Mouse (Mus musculus) megakaryocyte, embryonic 14.5 days (primary cell): ENCODE data around the gene Sergef. TPM values are rescaled to one million over a fixed set of nuclear protein-coding genes. Genes with fewer than 3 reads are reported as not detected.
A peak's percentile ranks its signal among the peaks of the same experiment; 100 is the strongest.

Experiments used
- H3K27me3 ChIP-seq: replicated peaks from 2 replicates; pipeline ENCODE3; 2012; ENCODE audit warnings: inconsistent platforms
- H3K36me3 ChIP-seq: replicated peaks from 2 replicates; pipeline ENCODE3; 2012; ENCODE audit warnings: low read length, inconsistent platforms, mixed read lengths
- H3K4me1 ChIP-seq: 2 replicates; pipeline ENCODE4 v1.6.1; 2012; ENCODE audit warnings: inconsistent platforms
- H3K4me3 ChIP-seq: replicated peaks from 2 replicates; pipeline ENCODE3; 2012; ENCODE audit warnings: moderate library complexity, mild to moderate bottlenecking, inconsistent platforms
- H3K9me3 ChIP-seq: 2 replicates; pipeline ENCODE4 v1.6.1; 2012; ENCODE audit warnings: inconsistent platforms
- FLI1 ChIP-seq: IDR thresholded peaks from 2 replicates; pipeline ENCODE4 v1.6.1; 2012; ENCODE audit warnings: low read length, inconsistent platforms, mixed read lengths
- GATA1 ChIP-seq: IDR thresholded peaks from 3 replicates; pipeline ENCODE4 v1.6.1; 2012; ENCODE audit warnings: mixed read lengths, low read length, inconsistent platforms, borderline replicate concordance
- polyA plus RNA-seq: library from polyadenylated mRNA; stranded (reverse); fragments of >175 nt; gene quantifications from 2 replicates; pipeline ENCODE4 v1.2.3, GENCODE M21; 2012; ENCODE audit warnings: low replicate concordance; ENCODE audit not compliant: insufficient read depth

Gene Sergef
- polyA plus RNA-seq, 1 experiment: 2.4 TPM

GRCm38 (mm10) chr7:46623979-46624378 is 15.6 kb downstream of the Sergef start:
- H3K9me3 ChIP-seq: no peaks in the 10 kb centered on the region
- peaks cover 18% of the 10 kb centered on the region; the same call in 1 of the 2 replicates for H3K4me1 ChIP-seq
- TF ChIP-seq GATA1 (no peak), FLI1 (no peak)
- no peak overlapping the region for H3K4me3 ChIP-seq
- peaks cover 38% of the 10 kb centered on the region for H3K36me3 ChIP-seq
- H3K27me3 ChIP-seq: no peaks in the 10 kb centered on the region

- Histone ChIP-seq H3K36me3 (peaks cover 54% of the 10 kb centered on the region), H3K27me3 (no peaks in the 10 kb centered on the region), H3K4me1 (peaks cover 10% of the 10 kb centered on the region), H3K9me3 (no peaks in the 10 kb centered on the region), H3K4me3 (no peak overlapping the region)
- no peak for TF ChIP-seq GATA1
- TF ChIP-seq FLI1: no peak
These were observed 21.0 kb downstream of the Sergef start for GRCm38 (mm10) chr7:46618416-46619110.

GRCm38 (mm10) chr7:46616429-46617005 is 23.1 kb downstream of the Sergef start:
- Histone ChIP-seq H3K27me3 (no peaks in the 10 kb centered on the region), H3K36me3 (peaks cover 62% of the 10 kb centered on the region), H3K4me1 (peaks cover 7% of the 10 kb centered on the region), H3K4me3 (peak overlapping the region; percentile 16), H3K9me3 (no peaks in the 10 kb centered on the region)
- no peak for TF ChIP-seq GATA1
- TF ChIP-seq FLI1: no peak

GRCm38 (mm10) chr7:46615256-46615977 is 24.2 kb downstream of the Sergef start:
- peaks cover 55% of the 10 kb centered on the region for H3K36me3 ChIP-seq

GRCm38 (mm10) chr7:46614263-46614662 is 25.3 kb downstream of the Sergef start:
- H3K27me3 ChIP-seq: no peaks in the 10 kb centered on the region
- H3K36me3 ChIP-seq: peaks cover 47% of the 10 kb centered on the region
- TF ChIP-seq FLI1 (no peak), GATA1 (no peak)
- peaks cover 7% of the 10 kb centered on the region for H3K4me1 ChIP-seq
- H3K9me3 ChIP-seq: no peaks in the 10 kb centered on the region
- H3K4me3 ChIP-seq: no peak overlapping the region

More at GRCm38 (mm10) chr7:46615256-46615977, 24.2 kb downstream of the Sergef start:
- Histone ChIP-seq H3K9me3 (no peaks in the 10 kb centered on the region), H3K4me3 (no peak overlapping the region), H3K27me3 (no peaks in the 10 kb centered on the region), H3K4me1 (peaks cover 7% of the 10 kb centered on the region)
- TF ChIP-seq GATA1 (no peak), FLI1 (no peak)

GRCm38 (mm10) chr7:46613091-46613490 is 26.5 kb downstream of the Sergef start:
- Histone ChIP-seq H3K4me3 (no peak overlapping the region), H3K36me3 (peaks cover 37% of the 10 kb centered on the region), H3K4me1 (peaks cover 16% of the 10 kb centered on the region), H3K9me3 (no peaks in the 10 kb centered on the region), H3K27me3 (no peaks in the 10 kb centered on the region)
- TF ChIP-seq FLI1 (no peak), GATA1 (no peak)

GRCm38 (mm10) chr7:46612421-46612937 is 27.1 kb downstream of the Sergef start:
- no peaks in the 10 kb centered on the region for H3K27me3 ChIP-seq
- H3K36me3 ChIP-seq: peaks cover 34% of the 10 kb centered on the region
- H3K4me3 ChIP-seq: no peak overlapping the region
- peaks cover 21% of the 10 kb centered on the region for H3K4me1 ChIP-seq
- no peak for TF ChIP-seq GATA1
- TF ChIP-seq FLI1: no peak
- no peaks in the 10 kb centered on the region for H3K9me3 ChIP-seq

GRCm38 (mm10) chr7:46611970-46612369 is 27.6 kb downstream of the Sergef start:
- Histone ChIP-seq H3K36me3 (peaks cover 32% of the 10 kb centered on the region), H3K9me3 (no peaks in the 10 kb centered on the region), H3K4me1 (peaks cover 26% of the 10 kb centered on the region), H3K4me3 (no peak overlapping the region), H3K27me3 (no peaks in the 10 kb centered on the region)
- no peak for TF ChIP-seq GATA1
- no peak for TF ChIP-seq FLI1

GRCm38 (mm10) chr7:46609317-46609716 is 30.3 kb downstream of the Sergef start:
- TF ChIP-seq GATA1: no peak
- no peak for TF ChIP-seq FLI1
- H3K36me3 ChIP-seq: peaks cover 35% of the 10 kb centered on the region
- H3K4me1 ChIP-seq: peaks cover 30% of the 10 kb centered on the region
- no peaks in the 10 kb centered on the region for H3K27me3 ChIP-seq
- no peak overlapping the region for H3K4me3 ChIP-seq
- no peaks in the 10 kb centered on the region for H3K9me3 ChIP-seq
